ENCODE assay signal across 8 mouse cellular contexts in the genomic region with DNA sequence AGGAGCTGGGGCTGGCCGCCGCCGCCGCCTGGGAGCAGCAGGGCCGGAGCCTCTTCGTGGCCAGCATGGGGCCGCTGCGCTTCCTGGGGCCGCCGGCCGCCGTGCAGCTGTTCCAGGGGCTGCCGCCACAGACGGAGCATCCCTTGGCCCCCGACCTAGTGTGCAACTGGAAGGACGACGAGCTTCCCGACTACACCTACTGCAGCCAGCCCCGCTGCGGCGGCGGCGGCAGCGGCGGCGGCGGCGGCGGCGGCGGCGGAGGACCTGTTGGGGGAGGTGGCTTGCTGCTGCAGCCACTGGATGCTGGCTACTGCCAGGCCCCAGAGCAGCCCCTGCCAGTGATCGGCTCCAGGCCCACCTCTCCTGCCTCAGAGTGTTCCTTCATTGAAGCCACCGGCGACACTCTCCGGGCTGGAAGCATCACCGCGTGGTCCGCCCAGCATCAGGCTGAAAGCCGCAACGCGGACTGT. TPM values are rescaled to one million over a fixed set of nuclear protein-coding genes. Genes with fewer than 3 reads are reported as not detected.
A peak's percentile ranks its signal among the peaks of the same experiment; 100 is the strongest.
DNase-seq lines count a peak whose midpoint lies in the region; ATAC-seq and TF ChIP-seq lines count a peak whose summit lies in the region.

No protein-coding gene starts in this region.

- H3K9me3 ChIP-seq in forebrain, embryonic 11.5 days (ENCODE audit: control insufficient read depth, low read length) = no peaks in the 10 kb centered on the region
- H3K9me3 ChIP-seq in intestine, embryonic 16.5 days (ENCODE audit: control insufficient read depth, low read length) = no peaks in the 10 kb centered on the region
- H3K9me3 ChIP-seq in stomach, postnatal 0 days (ENCODE audit: control insufficient read depth, low read length) = no peaks in the 10 kb centered on the region

- no peaks in the 10 kb centered on the region for H3K27me3 ChIP-seq in forebrain, embryonic 11.5 days (ENCODE audit: control insufficient read depth, insufficient read depth, low read length)
- H3K27me3 ChIP-seq in intestine, embryonic 16.5 days (replicated peaks; ENCODE audit: control insufficient read depth, insufficient read depth, low read length) = no peaks in the 10 kb centered on the region
- no peaks in the 10 kb centered on the region for H3K27me3 ChIP-seq in stomach, postnatal 0 days (ENCODE audit: control insufficient read depth, insufficient read depth, low read length)

- DNase-seq in cerebellum, postnatal 25 days = no peak
- peak; percentile 1 to 3 for DNase-seq in thymus, adult 18-20 months
- no peak for DNase-seq in thymus, postnatal 25 days
- peak; percentile 64 for DNase-seq in forebrain, embryonic 11.5 days (ENCODE audit: low spot score)
- DNase-seq in lung, postnatal 14 days = peak; percentile 7
- no peak for DNase-seq in stomach, postnatal 0 days (ENCODE audit: low spot score)

- H3K4me1 ChIP-seq in forebrain, embryonic 11.5 days (replicated peaks; ENCODE audit: control insufficient read depth, insufficient read depth, low read length) = no peaks in the 10 kb centered on the region
- H3K4me1 ChIP-seq in intestine, embryonic 16.5 days (ENCODE audit: control insufficient read depth, insufficient read depth, low read length) = no peaks in the 10 kb centered on the region
- H3K4me1 ChIP-seq in stomach, postnatal 0 days (replicated peaks; ENCODE audit: control insufficient read depth, insufficient read depth) = no peaks in the 10 kb centered on the region

- 20% methylated on average over 19 of the region's 42 CpGs for WGBS in forebrain, embryonic 11.5 days
- WGBS in intestine, embryonic 16.5 days = 16% methylated on average over 39 of the region's 42 CpGs
- WGBS in stomach, postnatal 0 days = 18% methylated on average over 13 of the region's 42 CpGs

- peak overlapping the region; percentile 46 for H3K4me3 ChIP-seq in forebrain, embryonic 11.5 days (ENCODE audit: low read depth, low read length)
- peak overlapping the region; percentile 60 for H3K4me3 ChIP-seq in intestine, embryonic 16.5 days (ENCODE audit: low read length)
- H3K4me3 ChIP-seq in stomach, postnatal 0 days (ENCODE audit: low read depth, low read length) = peak overlapping the region; percentile 55

- H3K27ac ChIP-seq in forebrain, embryonic 11.5 days (ENCODE audit: low read depth, low read length) = peak overlapping the region; percentile 62
- H3K27ac ChIP-seq in intestine, embryonic 16.5 days (ENCODE audit: low read length) = peak overlapping the region; percentile 77
- peak overlapping the region; percentile 83 for H3K27ac ChIP-seq in stomach, postnatal 0 days (replicated peaks)

- no peak for TF ChIP-seq EP300 in stomach, postnatal 0 days (optimal IDR thresholded peaks at IDR 0.05)

- TF ChIP-seq CTCF in stomach, postnatal 0 days (IDR thresholded peaks at IDR 0.05; ENCODE audit: low read depth) = no peak

- H3K36me3 ChIP-seq in forebrain, embryonic 11.5 days (ENCODE audit: control insufficient read depth, insufficient read depth, low read length) = no peaks in the 10 kb centered on the region
- H3K36me3 ChIP-seq in intestine, embryonic 16.5 days (ENCODE audit: control insufficient read depth, insufficient read depth, low read length) = no peaks in the 10 kb centered on the region
- no peaks in the 10 kb centered on the region for H3K36me3 ChIP-seq in stomach, postnatal 0 days (ENCODE audit: control insufficient read depth, insufficient read depth, low read length)

- ATAC-seq in cerebellum, adult (ENCODE audit: insufficient number of reproducible peaks, low FRiP score, low TSS enrichment) = peak; percentile 65
- ATAC-seq in forebrain, embryonic 11.5 days (replicated peaks; ENCODE audit: low FRiP score) = peak; percentile 73
- peak; percentile 58 for ATAC-seq in intestine, embryonic 16.5 days
- ATAC-seq in stomach, postnatal 0 days (ENCODE audit: low FRiP score, low TSS enrichment) = peak; percentile 68

- H3K4me2 ChIP-seq in forebrain, embryonic 11.5 days (ENCODE audit: low read depth, low read length, severe bottlenecking) = peak overlapping the region; percentile 56
- peak overlapping the region; percentile 69 for H3K4me2 ChIP-seq in intestine, embryonic 16.5 days (ENCODE audit: low read depth, low read length)
- H3K4me2 ChIP-seq in stomach, postnatal 0 days (replicated peaks; ENCODE audit: low read depth) = peak overlapping the region; percentile 72

- H3K9ac ChIP-seq in forebrain, embryonic 11.5 days (ENCODE audit: low read length) = peak overlapping the region; percentile 70
- peak overlapping the region; percentile 74 for H3K9ac ChIP-seq in intestine, embryonic 16.5 days (ENCODE audit: low read depth, low read length)
- H3K9ac ChIP-seq in stomach, postnatal 0 days (ENCODE audit: low read length) = peak overlapping the region; percentile 73

RNA-seq across cellular contexts. Expression of gene B630019K06Rik, which starts 1.0 kb away (rescaled TPM):
- 6.3 and 7.1 TPM in 2 replicates for polyA plus RNA-seq in forebrain, embryonic 11.5 days (2014; fragmentation: Nextera tagmentation; extraction: Ambion mirVana)
- polyA plus RNA-seq in intestine, embryonic 16.5 days (2015; fragmentation: Nextera tagmentation; extraction: Ambion mirVana) = 1.6 and 1.7 TPM in 2 replicates
- 2.2 and 2.5 TPM in 2 replicates for polyA plus RNA-seq in stomach, postnatal 0 days (2015; fragmentation: Nextera tagmentation; extraction: Ambion mirVana)

RNA-seq across cellular contexts. Expression of gene Gm5751, which starts 19.2 kb away (rescaled TPM):
- polyA plus RNA-seq in forebrain, embryonic 11.5 days (2014; fragmentation: Nextera tagmentation; extraction: Ambion mirVana) = not detected in 2 replicates
- polyA plus RNA-seq in intestine, embryonic 16.5 days (2015; fragmentation: Nextera tagmentation; extraction: Ambion mirVana) = not detected in 2 replicates
- not detected in 2 replicates for polyA plus RNA-seq in stomach, postnatal 0 days (2015; fragmentation: Nextera tagmentation; extraction: Ambion mirVana)

RNA-seq across cellular contexts. Expression of gene Gm6592, which starts 49.4 kb away (rescaled TPM):
- polyA plus RNA-seq in forebrain, embryonic 11.5 days (2014; fragmentation: Nextera tagmentation; extraction: Ambion mirVana) = not detected in 2 replicates
- not detected in 2 replicates for polyA plus RNA-seq in intestine, embryonic 16.5 days (2015; fragmentation: Nextera tagmentation; extraction: Ambion mirVana)
- polyA plus RNA-seq in stomach, postnatal 0 days (2015; fragmentation: Nextera tagmentation; extraction: Ambion mirVana) = not detected in 2 replicates

Comparison
In these comparisons a context has a peak if more than half of its experiments do, and no peak if none do; other contexts are left out.
1. DNase-seq: peak in thymus, adult 18-20 months (2 of 2), forebrain, embryonic 11.5 days (single experiment) and lung, postnatal 14 days (single experiment); none in cerebellum, postnatal 25 days (0 of 2), thymus, postnatal 25 days (single experiment) and stomach, postnatal 0 days (single experiment).
2. Peak in every context shown above with its lines, with median percentiles within 50 percentile points of each other: ATAC-seq, H3K27ac ChIP-seq, H3K4me2 ChIP-seq, H3K4me3 ChIP-seq and H3K9ac ChIP-seq.